Mouse (Mus musculus) embryonic facial prominence, embryonic 14.5 days (tissue): ENCODE data around the gene Il1r1. TPM values are rescaled to one million over a fixed set of nuclear protein-coding genes. Genes with fewer than 3 reads are reported as not detected.

ENCODE experiments used
- ATAC-seq: fragments of 200-750 bp; cut with Nextera tagmentation; 2 replicates; pipeline ENCODE4 v1.8.0; 2017; ENCODE audit warnings: low read depth, moderate number of reproducible peaks, moderate TSS enrichment
- DNase-seq: peaks from one replicate; pipeline ENCODE4 v3.0.0-alpha.2; 2015; ENCODE audit warnings: low spot score
- H3K27ac ChIP-seq: fragments of 300-500 bp; sonication (generic); replicated peaks from 2 replicates; pipeline ENCODE4 v1.5.1; 2014; ENCODE audit warnings: low read depth, mild to moderate bottlenecking, low read length, moderate library complexity
- H3K27me3 ChIP-seq: fragments of 300-500 bp; sonication (generic); replicated peaks from 2 replicates; pipeline ENCODE4 v1.6.1; 2014; ENCODE audit warnings: low read length; ENCODE audit not compliant: control insufficient read depth, insufficient read depth
- H3K36me3 ChIP-seq: fragments of 300-500 bp; sonication (generic); 2 replicates; pipeline ENCODE4 v1.6.1; 2014; ENCODE audit warnings: low read length, mixed read lengths; ENCODE audit not compliant: control insufficient read depth, insufficient read depth
- H3K4me1 ChIP-seq: fragments of 300-500 bp; sonication (generic); 2 replicates; pipeline ENCODE4 v1.6.1; 2014; ENCODE audit warnings: antibody characterized with exemption, low read length; ENCODE audit not compliant: control insufficient read depth, insufficient read depth
- H3K4me2 ChIP-seq: fragments of 300-500 bp; sonication (generic); 2 replicates; pipeline ENCODE4 v1.6.1; 2014; ENCODE audit warnings: low read depth, mild to moderate bottlenecking, low read length, moderate library complexity, mixed read lengths
- H3K4me3 ChIP-seq: fragments of 300-500 bp; sonication (generic); 2 replicates; pipeline ENCODE4 v1.5.1; 2014; ENCODE audit warnings: low read depth, mild to moderate bottlenecking, low read length
- H3K9ac ChIP-seq: fragments of 300-500 bp; sonication (generic); 2 replicates; pipeline ENCODE4 v1.6.1; 2014; ENCODE audit warnings: low read depth, mild to moderate bottlenecking, low read length, moderate library complexity, mixed read lengths
- H3K9me3 ChIP-seq: fragments of 300-500 bp; sonication (generic); 2 replicates; pipeline ENCODE4 v1.6.1; 2016; ENCODE audit warnings: low read length; ENCODE audit not compliant: control insufficient read depth
- WGBS: fragments of 180-500 bp; shearing (Covaris S2); extraction: QIAGEN DNeasy Blood & Tissue Kit; methylation state at CpG from one replicate; pipeline ENCODE4 v1.1.7; 2014; 5-methylcytosine and 5-hydroxymethylcytosine counted together
- polyA plus RNA-seq: library from polyadenylated mRNA; unstranded; fragments of >200 nt; fragmentation: Nextera tagmentation; extraction: Ambion mirVana; gene quantifications from 2 replicates; pipeline ENCODE4 v1.2.1, GENCODE M21; 2014

Il1r1 gene
- polyA plus RNA-seq, 1 experiment from 2014 or later: 9.6 TPM

DNA sequence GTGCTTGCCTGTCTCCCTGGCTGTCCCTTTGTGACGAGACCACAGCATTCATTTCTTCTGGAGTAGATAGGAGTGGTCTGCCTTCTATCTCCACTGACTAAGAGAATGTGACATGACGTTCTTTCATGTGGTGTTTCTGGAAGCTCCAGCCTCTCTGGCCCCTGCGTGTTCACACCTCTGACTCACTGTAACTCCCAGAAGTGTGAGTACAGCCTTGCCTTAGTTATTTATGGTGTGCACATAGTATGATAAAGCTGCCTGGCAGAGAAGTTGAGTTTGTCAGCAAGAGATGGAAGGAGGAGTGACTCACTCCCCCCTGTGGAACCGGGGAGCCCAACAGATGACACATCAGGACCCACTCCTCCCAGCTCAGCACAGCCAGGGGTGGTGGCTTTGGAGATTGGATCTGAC is 133.9 kb downstream of the Il1r1 start:
- no peaks in the 10 kb centered on the region for H3K36me3 ChIP-seq
- ATAC-seq (no peak), DNase-seq (no peak)
- H3K27ac ChIP-seq: no peak overlapping the region
- H3K4me3 ChIP-seq: no peak overlapping the region
- no peaks in the 10 kb centered on the region for H3K9me3 ChIP-seq
- no peak overlapping the region for H3K4me2 ChIP-seq
- no peak overlapping the region for H3K9ac ChIP-seq
- no peaks in the 10 kb centered on the region for H3K27me3 ChIP-seq
- 72% methylated on average over 4 of the region's 4 CpGs for WGBS
- 0 out of 2 replicates have a peak, but pooled peaks cover 6% of the 10 kb centered on the region for H3K4me1 ChIP-seq

DNA sequence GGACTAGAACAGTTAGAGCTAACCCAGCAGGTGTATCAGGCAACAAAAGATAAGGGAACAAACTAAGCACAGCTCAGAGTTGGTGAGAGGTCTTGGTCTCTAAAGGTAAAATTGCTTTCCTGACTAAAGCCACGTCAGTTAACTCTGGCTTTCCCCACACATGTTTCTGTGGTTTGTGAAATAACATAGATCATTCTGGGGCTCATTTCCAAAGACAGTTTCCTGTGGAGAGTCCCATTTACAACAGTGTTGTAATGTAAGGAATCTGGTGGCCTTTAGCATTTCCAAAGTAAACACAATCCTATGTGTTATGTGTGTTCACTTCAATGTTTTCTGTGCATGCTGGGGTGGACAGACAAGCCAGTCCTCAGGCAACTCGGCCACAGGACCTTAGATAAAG is 134.9 kb downstream of the Il1r1 start:
- no peak for ATAC-seq
- 0 out of 2 replicates have a peak, but pooled peaks cover 6% of the 10 kb centered on the region for H3K4me1 ChIP-seq
- no peaks in the 10 kb centered on the region for H3K27me3 ChIP-seq
- H3K4me3 ChIP-seq: no peak overlapping the region
- WGBS: 37% methylated on average over 2 of the region's 2 CpGs
- no peaks in the 10 kb centered on the region for H3K9me3 ChIP-seq
- H3K36me3 ChIP-seq: no peaks in the 10 kb centered on the region
- no peak overlapping the region for H3K4me2 ChIP-seq
- H3K27ac ChIP-seq: no peak overlapping the region
- H3K9ac ChIP-seq: no peak overlapping the region
- DNase-seq: no peak

DNA sequence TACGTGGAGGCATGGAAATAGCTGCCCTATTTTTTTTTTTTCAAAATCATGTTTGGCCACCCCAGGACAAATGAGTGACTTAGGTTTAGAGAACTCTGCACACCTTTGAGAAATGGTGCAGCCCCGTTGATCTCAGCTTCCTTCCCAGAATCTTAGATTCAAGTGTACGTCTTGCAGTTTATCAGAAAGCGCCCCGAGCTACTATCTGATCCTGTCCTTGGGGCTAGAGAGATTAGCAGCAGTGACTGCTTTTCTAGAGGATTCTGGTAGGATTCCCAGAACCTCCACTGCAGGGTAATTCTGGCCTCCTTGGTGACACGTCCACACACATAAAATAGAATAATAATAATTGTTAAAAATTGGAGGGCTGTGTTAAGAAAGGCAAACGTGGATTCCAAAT is 136.1 kb downstream of the Il1r1 start:
- no peaks in the 10 kb centered on the region for H3K9me3 ChIP-seq
- H3K36me3 ChIP-seq: no peaks in the 10 kb centered on the region
- no peaks in the 10 kb centered on the region for H3K27me3 ChIP-seq
- DNase-seq (no peak), ATAC-seq (no peak)
- H3K4me3 ChIP-seq: no peak overlapping the region
- WGBS: 70% methylated on average over 7 of the region's 7 CpGs
- H3K27ac ChIP-seq: no peak overlapping the region
- no peak overlapping the region for H3K4me2 ChIP-seq
- H3K9ac ChIP-seq: no peak overlapping the region
- H3K4me1 ChIP-seq: 0 out of 2 replicates have a peak, but pooled peaks cover 6% of the 10 kb centered on the region

DNA sequence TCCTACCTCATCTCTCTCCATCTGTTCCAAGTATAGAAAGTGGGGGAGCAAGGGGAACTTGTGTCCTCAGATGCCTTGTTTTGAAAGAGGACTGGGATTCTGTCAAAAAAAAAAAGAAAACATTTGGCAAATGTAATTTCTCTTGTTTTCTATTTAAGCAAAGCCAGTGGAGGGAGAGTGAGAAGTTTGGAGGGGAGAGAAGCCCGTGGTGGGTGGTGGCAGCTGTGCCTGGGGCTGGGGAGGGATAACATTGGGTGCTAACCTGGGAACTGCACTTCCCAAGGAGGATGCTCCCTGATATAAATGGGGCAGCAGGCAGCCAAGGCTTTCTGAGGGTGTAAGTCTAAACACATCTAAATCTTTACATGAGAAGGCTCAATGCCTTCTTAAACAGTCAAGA is 136.7 kb downstream of the Il1r1 start:
- WGBS: 45% methylated on average over 1 of the region's 1 CpGs
- no peaks in the 10 kb centered on the region for H3K9me3 ChIP-seq
- H3K4me1 ChIP-seq: 0 out of 2 replicates have a peak, but pooled peaks cover 6% of the 10 kb centered on the region
- H3K9ac ChIP-seq: no peak overlapping the region
- H3K4me3 ChIP-seq: no peak overlapping the region
- H3K4me2 ChIP-seq: no peak overlapping the region
- no peaks in the 10 kb centered on the region for H3K27me3 ChIP-seq
- ATAC-seq (no peak), DNase-seq (no peak)
- no peaks in the 10 kb centered on the region for H3K36me3 ChIP-seq
- no peak overlapping the region for H3K27ac ChIP-seq

DNA sequence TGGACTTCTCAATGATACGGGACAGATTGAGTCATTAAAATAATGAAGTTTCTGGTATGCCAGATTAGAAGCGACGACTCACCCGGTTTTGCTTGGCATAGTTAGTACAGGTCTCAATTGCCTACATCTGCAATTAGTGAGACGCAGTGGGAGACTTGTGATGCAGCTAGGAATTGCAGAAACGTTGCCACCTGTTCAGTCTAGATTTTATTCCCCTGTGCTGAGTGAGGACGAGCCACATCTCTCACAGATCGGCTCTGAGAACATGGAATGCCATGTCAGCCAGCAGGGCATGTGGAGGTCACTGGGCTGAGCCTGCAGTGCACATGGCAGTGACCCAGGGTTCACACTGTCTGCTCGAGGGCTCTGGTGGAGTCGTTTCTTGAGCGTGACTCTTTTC is 137.9 kb downstream of the Il1r1 start:
- H3K36me3 ChIP-seq: no peaks in the 10 kb centered on the region
- WGBS: 60% methylated on average over 11 of the region's 11 CpGs
- no peak overlapping the region for H3K4me3 ChIP-seq
- 0 out of 2 replicates have a peak, but pooled peaks cover 6% of the 10 kb centered on the region for H3K4me1 ChIP-seq
- H3K27ac ChIP-seq: no peak overlapping the region
- DNase-seq (no peak), ATAC-seq (no peak)
- no peak overlapping the region for H3K4me2 ChIP-seq
- no peaks in the 10 kb centered on the region for H3K27me3 ChIP-seq
- H3K9me3 ChIP-seq: no peaks in the 10 kb centered on the region
- H3K9ac ChIP-seq: no peak overlapping the region

Other genes with a start within 250 kb of the Il1r1 start
- gene Il1r2, start 151.0 kb upstream of the Il1r1 start, polyA plus RNA-seq: 0.54 and 0.81 TPM in 2 replicates
- gene Il1rl2, start 99.5 kb downstream of the Il1r1 start, polyA plus RNA-seq: 6.1 and 6.3 TPM in 2 replicates
- gene Il1rl1, start 204.5 kb downstream of the Il1r1 start, polyA plus RNA-seq: 2.8 and 3.2 TPM in 2 replicates
- gene Il18r1, start 240.5 kb downstream of the Il1r1 start, polyA plus RNA-seq: 0.31 and 0.39 TPM in 2 replicates